Mouse (Mus musculus) adrenal gland, postnatal 36 days (tissue): ENCODE data around the gene Acoxl. TPM values are rescaled to one million over a fixed set of nuclear protein-coding genes. Genes with fewer than 3 reads are reported as not detected.
A peak's percentile ranks its signal among the peaks of the same experiment; 100 is the strongest.

Experiments used
- DNase-seq, 2 experiments: peaks; one replicate each; pipeline ENCODE4 v3.0.0; 2021; ENCODE audit warnings: mixed read lengths in 1 of 2
- total RNA-seq, 2 experiments: library from RNA; stranded (reverse); gene quantifications; 2 replicates each; pipeline ENCODE4 v1.2.3; 2021

Gene Acoxl
- total RNA-seq, 2 experiments from 2014 or later: 0.20 to 1.7 TPM

GRCm38 (mm10) chr2:128122891-128123771, 284.5 kb downstream of the Acoxl start:
- peak; percentile 56 to 65 for DNase-seq

- peak in 1 of 2 experiments; percentile 28 for DNase-seq
Measured at GRCm38 (mm10) chr2:128123921-128124683, 285.4 kb downstream of the Acoxl start.

- no peak for DNase-seq
Measured at GRCm38 (mm10) chr2:128124693-128125092, 286.0 kb downstream of the Acoxl start.

GRCm38 (mm10) chr2:128125635-128126470, 287.2 kb downstream of the Acoxl start, which contains the start of gene Bcl2l11:
Gene Bcl2l11, plus strand, starts transcription at chr2:128126038.
- peak; percentile 98 to 99 for DNase-seq

- peak; percentile 36 to 43 for DNase-seq
Measured at GRCm38 (mm10) chr2:128126591-128127051, 287.9 kb downstream of the Acoxl start.

- DNase-seq: peak; percentile 99
Measured at GRCm38 (mm10) chr2:128127121-128127671, 288.5 kb downstream of the Acoxl start.

GRCm38 (mm10) chr2:128127691-128128292, 289.1 kb downstream of the Acoxl start:
- peak; percentile 88 to 90 for DNase-seq

GRCm38 (mm10) chr2:128128532-128128931, 289.9 kb downstream of the Acoxl start:
- no peak for DNase-seq

- DNase-seq: no peak
Measured at GRCm38 (mm10) chr2:128131503-128131902, 292.8 kb downstream of the Acoxl start.

- no peak for DNase-seq
Measured at GRCm38 (mm10) chr2:128132635-128133034, 294.0 kb downstream of the Acoxl start.

- no peak for DNase-seq
Measured at GRCm38 (mm10) chr2:128133865-128134264, 295.2 kb downstream of the Acoxl start.

- no peak for DNase-seq
Measured at GRCm38 (mm10) chr2:128134474-128134873, 295.8 kb downstream of the Acoxl start.

GRCm38 (mm10) chr2:128134948-128135347, 296.3 kb downstream of the Acoxl start:
- DNase-seq: no peak

- peak; percentile 50 to 58 for DNase-seq
Measured at GRCm38 (mm10) chr2:128136769-128137433, 298.2 kb downstream of the Acoxl start.

GRCm38 (mm10) chr2:128137480-128138276, 299.0 kb downstream of the Acoxl start:
- DNase-seq: peak in 1 of 2 experiments; percentile 43

- DNase-seq: no peak
Measured at GRCm38 (mm10) chr2:128138924-128139323, 300.2 kb downstream of the Acoxl start.

GRCm38 (mm10) chr2:128139781-128140180, 301.1 kb downstream of the Acoxl start:
- DNase-seq: peak; percentile 66 to 72

GRCm38 (mm10) chr2:128140183-128140582, 301.5 kb downstream of the Acoxl start:
- DNase-seq: no peak

GRCm38 (mm10) chr2:128143992-128144391, 305.3 kb downstream of the Acoxl start:
- no peak for DNase-seq

GRCm38 (mm10) chr2:128145433-128145832, 306.8 kb downstream of the Acoxl start:
- peak in 1 of 2 experiments; percentile 44 for DNase-seq
